In the genomic region with DNA sequence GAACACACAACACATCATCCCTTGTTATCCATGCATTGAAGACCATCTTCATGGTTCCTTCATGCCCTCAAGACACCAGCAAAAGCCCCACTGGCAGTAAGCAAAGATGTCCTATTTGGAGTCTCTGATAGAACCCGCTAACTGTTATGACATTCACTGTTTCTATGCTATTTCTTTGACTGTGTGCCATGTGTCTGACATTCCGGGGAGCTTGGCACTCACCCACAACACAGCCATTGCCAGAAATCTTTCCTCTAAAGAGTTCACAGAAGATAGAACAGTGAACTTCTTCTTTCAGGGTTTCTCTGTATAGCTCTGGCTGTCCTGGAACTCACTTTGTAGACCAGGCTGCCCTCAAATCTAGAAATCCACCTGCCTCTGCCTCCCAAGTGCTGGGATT, we compare ENCODE assay signal across 16 mouse cellular contexts.
DNase-seq lines count a peak whose midpoint lies in the region; ATAC-seq lines count a peak whose summit lies in the region.
"Had no signal": no experiment of that assay in that cellular context is flagged by ENCODE, and none has a peak within 500 bp of the region (broad histone marks: within the 10 kb centered on the region; RNA-seq: fewer than 3 reads in every experiment).

No protein-coding gene starts in this region.

- 93% methylated on average over 2 of the region's 2 CpGs for WGBS in heart, embryonic 10.5 days
- WGBS in kidney, embryonic 16.5 days = 83% methylated on average over 2 of the region's 2 CpGs

- no peak overlapping the region for H3K9ac ChIP-seq in kidney, embryonic 16.5 days (replicated peaks; ENCODE audit: low read length)
- H3K9ac ChIP-seq: forebrain, embryonic 13.5 days; liver, embryonic 15.5 days; midbrain, embryonic 12.5 days had no signal

- no peak overlapping the region for H3K27ac ChIP-seq in heart, embryonic 10.5 days
- H3K27ac ChIP-seq in kidney, embryonic 16.5 days (ENCODE audit: low read length) = no peak overlapping the region
- H3K27ac ChIP-seq: forebrain, embryonic 13.5 days; liver, embryonic 15.5 days; midbrain, embryonic 12.5 days had no signal

- peak; percentile 21 to 35 for DNase-seq in heart, postnatal 10 days
- DNase-seq in heart, embryonic 10.5 days (ENCODE audit: low spot score) = no peak
- DNase-seq in right cerebral cortex, adult 2 months (ENCODE audit: low spot score in 2 of 2) = peak; percentile 4 to 6
- DNase-seq in right cerebral cortex, adult 18-20 months = no peak
- DNase-seq in layer of hippocampus, adult 18-20 months (ENCODE audit: low spot score in 2 of 2) = peak; percentile 9 to 64
- DNase-seq in right cerebral cortex, postnatal 4 days = peak; percentile 16
- DNase-seq: cerebellum, adult 2 months; embryo, embryonic 11 days; gastrocnemius, postnatal 10 days; kidney, adult 9 months; lung, postnatal 36 days had no signal

- H3K4me2 ChIP-seq in kidney, embryonic 16.5 days (replicated peaks; ENCODE audit: low read depth, low read length) = no peak overlapping the region
- H3K4me2 ChIP-seq: forebrain, embryonic 13.5 days; liver, embryonic 15.5 days; midbrain, embryonic 12.5 days had no signal

- no peak for ATAC-seq in kidney, embryonic 16.5 days (ENCODE audit: low FRiP score, low TSS enrichment)
- ATAC-seq: forebrain, embryonic 13.5 days had no signal

- H3K9me3 ChIP-seq in heart, embryonic 10.5 days = no peaks in the 10 kb centered on the region
- H3K9me3 ChIP-seq in kidney, embryonic 16.5 days (ENCODE audit: low read length) = no peaks in the 10 kb centered on the region
- H3K9me3 ChIP-seq: forebrain, embryonic 13.5 days; liver, embryonic 15.5 days; midbrain, embryonic 12.5 days had no signal

- no peaks in the 10 kb centered on the region for H3K36me3 ChIP-seq in heart, embryonic 10.5 days
- no peaks in the 10 kb centered on the region for H3K36me3 ChIP-seq in kidney, embryonic 16.5 days (ENCODE audit: insufficient read depth, low read length)
- H3K36me3 ChIP-seq: liver, embryonic 15.5 days; midbrain, embryonic 12.5 days had no signal

- no peak overlapping the region for H3K4me3 ChIP-seq in heart, embryonic 10.5 days
- no peak overlapping the region for H3K4me3 ChIP-seq in kidney, embryonic 16.5 days (ENCODE audit: low read length)
- H3K4me3 ChIP-seq: forebrain, embryonic 13.5 days; liver, embryonic 15.5 days; midbrain, embryonic 12.5 days; myocyte had no signal

- peaks cover 10% of the 10 kb centered on the region; the same call in 1 of the 2 replicates for H3K27me3 ChIP-seq in heart, embryonic 10.5 days (ENCODE audit: insufficient read depth, poor library complexity, severe bottlenecking)
- no peaks in the 10 kb centered on the region for H3K27me3 ChIP-seq in kidney, embryonic 16.5 days (ENCODE audit: insufficient read depth, low read length)
- H3K27me3 ChIP-seq: forebrain, embryonic 13.5 days; midbrain, embryonic 12.5 days had no signal

- intact Hi-C loops in heart, postnatal 10 days (cut with DNase I) = no loop called here

- peaks cover 13% of the 10 kb centered on the region for H3K4me1 ChIP-seq in heart, embryonic 10.5 days
- 0 out of 2 replicates have a peak, but pooled peaks cover 7% of the 10 kb centered on the region for H3K4me1 ChIP-seq in kidney, embryonic 16.5 days (ENCODE audit: insufficient read depth, low read length)
- H3K4me1 ChIP-seq: forebrain, embryonic 13.5 days; liver, embryonic 15.5 days; midbrain, embryonic 12.5 days had no signal

Comparison
In these comparisons a context has a peak if more than half of its experiments do, and no peak if none do; other contexts are left out.
1. DNase-seq: peak in heart, postnatal 10 days (2 of 2), right cerebral cortex, adult 2 months (2 of 2), layer of hippocampus, adult 18-20 months (2 of 2) and right cerebral cortex, postnatal 4 days (single experiment); none in heart, embryonic 10.5 days (single experiment) and right cerebral cortex, adult 18-20 months (single experiment).